Mouse (Mus musculus) left cerebral cortex, postnatal 10 days (tissue): Measurements from ENCODE around the gene Spin1. TPM values are rescaled to one million over a fixed set of nuclear protein-coding genes. Genes with fewer than 3 reads are reported as not detected.
A peak's percentile ranks its signal among the peaks of the same experiment; 100 is the strongest.
"Not testable (repeated sequence)": the region's sequence is repeated elsewhere in the genome, so short reads cannot be mapped to it uniquely, and the experiment has no call there.

Experiments
- DNase-seq, 2 experiments: peaks; one replicate each; pipeline ENCODE4 v3.0.0; 2021 to 2022; ENCODE audit warnings: low spot score in 2 of 2, mixed read lengths in 1 of 2; ENCODE audit errors: extremely low spot score in 1 of 2
- intact Hi-C: fragments of 180-260 bp; cut with DNase I; formaldehyde crosslinking; loops from one replicate; pipeline ENCODE4 v1.15.1; 2025
- total RNA-seq, 2 experiments: library from RNA; stranded (reverse); gene quantifications; 2 replicates each; pipeline ENCODE4 v1.2.3; 2021

Spin1 gene
- 100 to 1,000 TPM; 204 to 217 TPM for total RNA-seq

DNA sequence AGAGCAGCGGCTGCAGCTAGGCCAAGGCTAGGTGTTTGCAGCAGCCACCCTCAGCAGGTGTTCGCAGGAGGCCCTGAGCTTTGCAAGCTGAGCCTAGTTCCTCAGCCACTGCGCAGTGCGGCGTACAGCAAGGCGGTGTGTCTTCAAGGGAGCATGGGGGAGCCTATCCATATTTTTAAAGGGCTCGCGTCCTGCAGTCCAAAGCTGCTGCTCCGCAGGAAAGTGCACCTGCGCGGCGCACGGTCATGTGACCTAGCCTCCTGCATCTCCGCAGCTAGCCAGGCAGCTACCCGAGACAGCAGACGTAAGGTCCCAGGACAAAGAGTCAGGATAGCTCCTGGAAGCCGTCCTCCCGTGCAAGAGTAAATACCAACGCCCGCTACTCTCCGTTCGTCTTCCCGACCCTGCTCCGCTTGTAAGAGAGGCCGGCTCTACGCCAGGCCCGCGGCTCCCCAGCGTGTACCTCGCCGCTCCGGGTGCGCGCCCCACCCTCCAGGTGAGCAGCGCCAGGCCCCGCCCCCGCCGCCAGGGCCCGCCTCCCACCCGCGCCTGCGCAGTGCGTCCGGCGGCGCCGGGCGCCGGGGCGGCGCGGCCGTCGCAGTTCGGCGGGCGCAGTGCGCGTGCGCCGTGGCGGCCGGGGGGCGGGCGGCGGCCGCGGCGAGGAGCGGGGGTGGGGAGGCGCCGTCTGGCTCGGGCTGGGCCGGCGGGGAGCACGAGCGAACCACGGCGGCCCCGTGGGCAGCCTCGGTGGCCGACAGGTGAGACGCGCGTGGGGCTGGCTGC is at the start of gene Spin1:
TSS of gene Spin1 (plus strand) at position 648 of the 783 bp plus-strand sequence.
- peak; percentile 71 to 88 for DNase-seq
- intact Hi-C loops, result loop anchor here (5.0 to 10.0 kb wide), 3 partner anchors 72 to 314 kb away; partner anchors contain the start of gene Nxnl2

DNA sequence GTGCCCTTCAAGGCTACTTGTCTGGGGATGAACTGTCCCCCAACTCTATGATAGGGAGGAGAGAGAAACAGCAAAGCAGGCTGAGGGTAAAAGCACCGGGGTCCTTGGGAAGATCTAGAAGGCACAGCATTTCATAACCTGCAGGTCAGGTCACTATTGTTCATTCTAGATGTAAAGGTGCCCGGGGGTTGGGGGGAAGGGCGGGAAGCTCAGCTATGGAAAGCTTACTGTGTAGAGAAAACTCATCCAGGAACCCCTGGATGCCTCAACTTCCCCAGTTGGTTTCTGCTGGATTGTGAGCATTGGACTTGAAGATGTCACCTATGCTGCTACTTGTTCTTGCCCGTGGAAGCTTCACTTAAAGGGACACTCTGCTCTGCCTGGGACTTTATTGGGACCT is 49.7 kb upstream of the Spin1 start:
- intact Hi-C loops, result no loop called here
- no peak for DNase-seq

DNA sequence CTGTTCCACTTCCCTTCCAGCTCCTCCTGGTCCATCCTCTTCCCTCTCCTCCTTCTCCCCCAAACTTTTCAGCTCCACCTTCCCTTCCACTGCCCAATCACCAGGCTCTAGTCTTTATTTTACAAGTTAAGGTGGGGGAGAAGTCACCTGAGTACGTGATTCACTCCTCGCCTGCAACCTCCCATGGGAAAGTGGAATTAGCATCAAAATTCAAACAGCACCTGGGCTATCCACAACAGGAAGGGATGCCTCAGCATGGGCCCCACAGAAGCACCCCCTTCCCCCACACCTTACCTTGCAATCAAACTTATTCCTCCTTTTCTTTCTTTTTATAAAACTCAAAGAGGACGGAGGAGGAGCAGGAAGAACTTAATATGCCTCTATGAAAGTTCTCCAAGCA is 48.3 kb upstream of the Spin1 start:
- no peak for DNase-seq
- intact Hi-C loops, result no loop called here

DNA sequence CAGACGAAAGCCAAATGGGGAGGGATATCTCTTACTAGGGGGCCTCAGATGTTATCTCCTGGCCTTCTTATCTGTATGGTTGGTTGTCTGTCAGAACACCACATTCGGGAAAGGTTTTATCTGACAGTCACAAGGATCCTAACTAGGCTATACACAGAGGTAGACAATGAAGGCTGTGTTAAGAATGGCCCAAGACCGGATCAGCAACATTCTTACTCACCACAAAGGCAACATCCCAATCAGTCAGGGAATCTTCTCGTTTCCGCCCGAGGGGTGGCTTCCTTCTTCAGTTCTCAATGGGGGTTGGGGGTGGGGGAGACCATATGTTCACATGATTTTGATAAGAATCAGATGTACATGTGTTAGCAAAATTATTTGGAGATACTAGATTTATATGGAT is 37.7 kb upstream of the Spin1 start:
- DNase-seq, result no peak
- intact Hi-C loops, result no loop called here

DNA sequence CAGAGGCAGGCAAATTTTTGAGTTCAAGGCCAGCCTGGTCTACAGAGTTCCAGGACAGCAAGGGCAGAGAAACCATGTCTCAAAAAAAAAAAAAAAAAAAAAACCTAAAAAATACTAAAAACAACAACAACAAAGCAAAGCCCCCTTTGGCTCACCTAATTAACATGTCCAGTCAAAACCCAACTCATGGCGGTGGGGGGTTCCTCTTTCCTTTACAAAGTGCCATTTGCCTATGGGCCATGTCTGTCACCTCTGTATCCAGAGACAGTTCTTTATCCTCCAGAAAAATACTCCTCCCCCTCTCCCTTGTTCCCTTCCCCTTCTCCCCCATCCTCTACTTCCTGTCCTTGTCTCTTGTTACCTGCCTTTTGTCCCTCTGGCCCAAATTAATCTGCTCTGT is 37.0 kb upstream of the Spin1 start:
- no peak for DNase-seq
- intact Hi-C loops, result no loop called here

DNA sequence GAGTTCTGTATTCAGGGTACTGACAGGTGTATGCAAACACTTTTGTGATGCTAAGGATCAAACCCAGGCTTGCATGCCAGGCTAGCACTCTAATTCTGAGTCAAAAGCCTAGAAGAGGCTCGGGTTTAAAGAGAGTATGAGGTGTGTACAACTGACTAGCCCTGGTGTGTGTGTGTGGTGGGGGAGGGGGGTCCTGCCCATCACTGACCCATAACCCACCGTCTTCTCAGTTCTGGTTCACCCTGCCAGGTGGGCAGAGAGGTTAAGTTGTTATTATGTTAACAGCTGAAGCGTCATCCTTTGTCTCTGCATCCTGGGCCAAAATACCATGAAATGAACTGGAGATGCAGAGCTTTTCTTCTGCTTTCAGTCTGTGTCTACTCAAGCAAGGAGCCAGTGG is 36.3 kb upstream of the Spin1 start:
- intact Hi-C loops, result no loop called here
- DNase-seq, result no peak

DNA sequence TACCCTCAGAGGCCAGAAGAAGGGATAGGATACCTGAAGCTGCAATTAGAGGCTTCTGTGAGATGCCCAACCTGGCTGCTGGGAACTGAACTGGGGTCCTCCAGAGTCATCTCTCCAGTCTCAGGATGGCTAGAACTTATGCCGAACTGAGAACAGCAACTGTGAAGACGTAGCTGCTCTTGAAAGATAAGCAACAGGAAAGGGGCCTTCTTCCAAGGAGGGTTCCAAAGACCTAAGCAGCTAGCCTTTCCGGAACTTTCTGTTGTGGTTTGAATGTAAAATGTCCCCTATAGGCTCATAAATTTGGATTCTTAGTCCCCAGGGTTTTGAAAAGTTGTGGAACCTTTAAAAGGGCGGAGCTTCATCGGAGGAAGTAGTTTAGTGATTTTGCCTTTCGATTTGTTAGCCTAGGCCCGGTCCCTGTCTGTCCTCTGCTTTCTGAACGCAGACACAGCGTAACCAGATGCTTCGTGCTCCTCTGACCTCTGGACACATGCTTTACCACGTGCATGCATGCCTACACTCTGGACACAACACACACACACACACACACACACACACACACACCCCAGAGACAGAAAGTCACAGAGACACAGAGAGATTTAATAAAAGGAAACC is 29.5 kb upstream of the Spin1 start:
- DNase-seq, result no peak
- intact Hi-C loops, result no loop called here

DNA sequence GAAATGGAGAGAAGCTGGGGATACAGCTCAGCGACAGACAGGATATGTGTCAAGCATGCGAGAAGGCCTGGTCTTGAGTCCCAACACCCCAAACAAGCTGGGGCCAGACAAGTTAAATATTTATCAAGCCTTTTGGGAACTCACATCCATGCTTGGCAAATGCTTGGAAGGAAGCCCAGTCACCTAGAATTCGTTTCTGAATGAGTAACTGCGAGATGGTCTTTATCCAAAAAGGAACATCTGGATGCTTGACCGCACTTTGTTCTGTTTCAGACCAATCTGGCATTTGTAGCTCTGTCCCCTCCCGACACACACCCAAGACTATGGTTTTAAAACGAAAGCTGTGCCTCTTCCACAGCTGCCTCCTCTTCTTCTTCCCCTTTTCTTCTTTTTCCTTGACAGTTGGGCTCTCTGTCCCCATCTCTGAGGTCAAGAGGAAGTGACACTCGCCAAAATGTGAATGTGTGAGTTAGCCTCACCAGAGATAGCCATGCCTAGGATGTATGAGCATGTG is 28.9 kb upstream of the Spin1 start:
- intact Hi-C loops, result no loop called here
- DNase-seq, result no peak

DNA sequence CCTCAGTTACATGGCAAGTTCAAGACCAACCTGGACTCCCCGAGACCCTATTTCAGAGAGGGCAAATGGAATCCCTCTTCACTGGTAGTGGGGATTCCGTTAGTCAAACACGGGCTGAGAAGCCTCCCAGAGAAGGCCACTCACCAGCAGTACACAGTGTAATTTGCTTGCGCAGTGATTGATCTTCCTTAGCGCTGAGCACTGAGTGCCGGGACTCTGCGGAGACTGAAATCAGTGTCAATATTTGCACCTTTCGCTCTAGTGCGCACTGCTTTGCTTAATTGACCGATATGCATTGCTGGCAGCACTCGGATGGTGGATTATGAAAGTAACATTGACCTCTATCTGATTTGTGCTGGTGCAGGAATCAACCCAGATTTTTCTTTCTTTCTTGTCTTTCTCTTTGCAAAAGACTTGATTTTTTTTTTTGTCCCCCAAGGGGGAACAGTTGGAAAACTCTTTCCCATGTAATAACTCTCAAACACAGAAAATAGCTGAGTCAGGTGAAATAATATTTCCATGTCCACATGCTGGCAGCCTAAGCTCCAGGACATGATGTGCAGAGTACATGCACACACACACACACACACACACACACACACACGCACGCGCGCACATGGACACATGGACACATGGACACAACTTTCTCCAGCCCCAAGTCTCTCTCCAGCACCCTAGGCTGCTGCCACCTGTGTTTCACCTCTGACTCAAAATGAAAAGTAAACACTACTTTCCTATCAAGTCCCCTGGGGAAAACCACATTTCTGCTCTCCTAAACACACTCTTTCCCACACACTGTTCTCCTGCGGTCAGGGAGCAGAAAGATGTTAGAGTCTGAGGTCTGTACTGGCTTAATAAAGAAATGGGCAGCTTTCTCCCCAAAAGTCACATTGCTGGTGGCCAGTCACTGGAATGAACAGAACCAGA is 27.5 kb upstream of the Spin1 start:
- intact Hi-C loops, result no loop called here

DNA sequence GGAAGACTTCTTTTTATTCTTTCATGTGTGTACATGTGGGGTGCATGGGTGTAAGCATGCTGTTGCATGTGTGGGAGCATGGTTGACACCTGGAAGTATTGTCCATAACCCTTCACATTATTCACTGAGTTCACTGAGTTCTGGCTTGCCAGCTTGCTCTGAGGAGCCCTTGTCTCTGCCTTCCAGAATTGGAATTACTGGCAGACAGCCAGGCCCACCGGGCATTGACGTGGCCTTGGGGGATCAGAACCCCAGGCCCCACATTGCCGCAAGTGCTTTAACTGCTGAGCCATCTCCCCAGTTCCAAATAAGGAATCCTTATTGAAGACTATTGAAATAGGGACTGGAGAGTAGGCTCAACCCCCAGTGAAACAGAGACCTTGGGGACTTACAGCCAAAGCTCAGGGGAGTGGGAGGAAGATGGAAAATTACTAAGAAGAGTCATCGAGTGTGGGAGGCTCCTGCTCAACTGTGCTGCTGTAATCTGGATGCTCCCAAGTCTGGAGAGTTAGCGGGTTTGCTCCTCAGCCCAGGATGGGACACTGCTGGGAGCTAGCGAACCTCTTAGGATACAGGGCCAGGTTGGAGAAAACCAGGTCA is 26.5 kb upstream of the Spin1 start:
- DNase-seq, result peak in 1 of 2 experiments; percentile 33

More for the DNA sequence above, 27.5 kb upstream of the Spin1 start:
- no peak for DNase-seq

DNA sequence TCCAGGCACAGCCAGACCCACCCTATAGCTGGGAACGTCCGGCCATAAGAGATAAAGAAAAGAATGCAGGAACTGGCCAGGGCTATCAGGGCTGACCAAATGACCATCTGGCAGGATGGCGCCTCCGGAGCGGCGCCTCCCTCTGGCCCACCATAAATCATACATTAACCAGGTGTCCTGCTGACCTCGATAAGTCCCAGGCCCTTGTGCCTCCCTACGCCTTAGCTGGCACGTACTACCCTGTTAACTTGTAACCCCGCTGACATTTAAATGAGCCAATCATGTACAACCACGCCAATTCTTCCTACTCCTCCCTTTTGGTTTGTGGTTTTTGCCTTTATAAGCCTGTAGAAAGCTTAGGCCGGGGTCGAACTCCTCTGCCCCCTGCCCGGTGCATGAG is 24.5 kb upstream of the Spin1 start:
- DNase-seq, intact Hi-C loops: not testable (repeated sequence)

More for the DNA sequence above, 26.5 kb upstream of the Spin1 start:
- intact Hi-C loops, result no loop called here

DNA sequence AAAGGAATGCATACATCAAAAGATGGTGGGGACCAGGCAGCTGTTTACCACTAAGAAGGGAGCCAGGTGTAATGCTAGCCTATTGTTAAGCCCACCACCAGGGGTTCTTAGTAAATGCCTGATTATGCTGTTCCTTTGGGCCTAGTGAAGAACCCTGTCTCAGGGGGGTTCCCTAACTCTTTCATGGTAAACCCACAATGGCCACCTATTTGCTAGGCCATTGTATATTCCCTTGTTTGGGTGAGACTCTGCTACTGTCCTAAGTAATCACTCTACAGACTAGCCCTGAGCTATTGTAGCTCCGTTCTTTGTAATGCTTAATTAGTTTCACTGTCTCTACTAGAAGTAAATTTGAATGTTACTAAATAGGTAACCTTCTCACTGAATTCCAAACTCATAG is 22.1 kb upstream of the Spin1 start:
- DNase-seq, intact Hi-C loops: not testable (repeated sequence)

DNA sequence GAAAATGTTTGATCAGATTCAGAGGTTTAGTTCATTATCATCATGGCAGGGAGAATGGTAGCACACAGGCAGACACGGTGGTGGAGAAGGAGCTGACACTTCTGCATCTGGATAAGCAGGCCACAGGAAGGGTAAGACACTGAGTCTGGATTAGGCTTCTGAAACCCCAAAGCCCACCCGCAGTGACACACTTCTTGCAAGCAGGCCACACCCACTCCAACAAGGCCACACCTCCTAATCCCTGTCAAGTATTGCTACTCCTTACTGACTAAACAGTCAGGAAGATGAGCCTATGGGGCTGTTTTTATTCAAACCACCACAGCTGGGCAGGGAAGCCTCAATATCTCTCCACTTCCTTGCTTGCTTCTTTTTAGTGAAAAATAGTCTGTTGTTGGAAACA is 19.9 kb upstream of the Spin1 start:
- intact Hi-C loops, result no loop called here
- DNase-seq, result no peak

DNA sequence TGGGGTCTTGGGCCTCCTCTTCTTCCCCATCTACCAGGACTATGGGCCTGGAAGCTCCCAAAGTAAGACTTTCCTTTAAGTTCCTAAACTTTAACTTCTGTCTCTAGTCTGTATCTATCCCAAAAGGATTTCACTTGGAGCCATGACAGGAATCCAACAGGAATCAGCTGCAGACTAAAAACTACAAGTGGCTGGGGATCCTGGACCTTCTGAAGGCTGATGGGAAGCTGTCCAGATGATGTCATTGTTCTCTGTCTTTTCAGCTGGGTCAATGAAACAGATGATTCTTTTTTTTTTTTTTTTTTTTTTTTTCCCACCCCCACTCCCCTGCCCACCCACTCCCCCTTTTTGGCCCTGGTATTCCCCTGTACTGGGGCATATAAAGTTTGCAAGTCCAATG is 16.4 kb upstream of the Spin1 start:
- DNase-seq, result no peak

DNA sequence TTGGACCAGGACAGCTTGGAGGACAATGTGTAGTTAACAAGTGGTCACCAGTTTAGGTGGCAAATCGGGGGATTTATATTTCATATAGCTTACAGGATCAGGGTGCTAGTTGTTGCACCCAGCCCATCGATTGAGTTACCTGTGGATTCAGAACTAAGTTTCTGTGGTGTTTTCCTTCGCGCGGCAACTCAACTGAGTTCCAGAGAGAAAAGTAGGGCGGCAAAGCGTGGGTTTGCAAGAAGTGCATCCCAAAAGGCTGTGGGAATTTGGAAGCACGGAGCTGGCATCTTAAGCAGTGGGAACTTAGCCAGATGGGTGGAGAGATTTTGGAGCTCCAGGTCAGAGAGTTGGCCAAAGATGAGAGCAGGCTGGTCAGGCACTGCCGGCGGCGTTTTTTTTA is 14.7 kb upstream of the Spin1 start:
- DNase-seq, result no peak

More for the DNA sequence above, 16.4 kb upstream of the Spin1 start:
- intact Hi-C loops, result no loop called here

DNA sequence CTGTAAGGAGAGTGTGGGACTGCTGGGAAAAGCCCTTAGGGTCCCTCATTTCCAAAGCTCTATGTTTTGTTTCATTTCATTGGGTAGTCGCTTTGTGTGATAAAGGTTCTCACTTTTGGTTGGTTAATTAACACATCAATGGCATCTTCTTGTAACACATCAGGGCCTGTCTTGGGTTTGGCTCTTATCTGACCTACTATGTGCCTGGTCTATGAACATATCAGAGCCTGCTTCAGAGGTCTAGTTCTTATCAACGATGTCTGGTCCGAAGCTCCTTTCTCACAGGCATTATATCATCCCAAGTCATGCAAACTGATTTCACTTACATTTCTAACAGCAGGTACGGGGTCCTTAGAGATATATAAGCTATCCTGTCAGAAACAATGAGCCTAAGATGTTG is 13.4 kb upstream of the Spin1 start:
- no peak for DNase-seq
- intact Hi-C loops, result no loop called here

More for the DNA sequence above, 14.7 kb upstream of the Spin1 start:
- intact Hi-C loops, result no loop called here

DNA sequence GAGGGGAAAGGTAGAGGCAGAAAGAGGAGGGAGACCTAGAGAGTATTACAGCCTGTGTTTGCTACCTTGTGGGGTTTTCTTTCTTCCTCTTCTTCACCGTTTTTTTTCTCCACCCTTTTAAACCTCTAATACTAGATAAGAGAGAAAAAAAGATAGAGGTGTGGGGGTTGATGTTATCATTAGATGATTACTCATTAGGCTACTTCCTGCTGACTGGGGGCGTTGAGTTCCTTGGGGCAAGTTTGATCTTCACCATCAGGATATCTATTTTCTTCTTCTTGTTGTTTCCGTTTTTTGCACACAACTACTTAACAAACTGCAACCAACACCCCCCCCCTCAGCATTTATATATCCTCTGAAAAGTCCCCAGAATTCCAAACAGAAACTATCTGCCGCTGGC is 12.5 kb upstream of the Spin1 start:
- intact Hi-C loops, result no loop called here
- DNase-seq, result no peak

DNA sequence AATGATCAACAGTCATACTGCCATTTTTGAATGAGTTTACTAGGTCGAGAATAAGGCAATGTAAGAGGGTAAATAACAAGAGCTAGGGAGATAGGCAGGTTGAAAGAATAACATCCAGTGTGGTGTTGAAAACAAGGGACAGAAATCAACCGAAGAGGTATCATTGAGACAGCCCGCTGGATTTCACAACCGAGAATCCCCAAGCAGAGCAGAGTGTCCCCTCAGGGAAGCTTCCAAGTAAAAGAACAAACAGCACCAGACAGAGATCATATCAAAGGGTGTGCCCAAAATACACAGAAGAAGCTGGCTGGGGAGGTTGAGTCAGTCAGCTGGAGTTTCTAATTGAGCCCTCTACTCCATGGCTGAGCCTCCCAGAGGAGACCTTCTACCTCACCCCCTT is 11.6 kb upstream of the Spin1 start:
- no peak for DNase-seq
- intact Hi-C loops, result no loop called here

DNA sequence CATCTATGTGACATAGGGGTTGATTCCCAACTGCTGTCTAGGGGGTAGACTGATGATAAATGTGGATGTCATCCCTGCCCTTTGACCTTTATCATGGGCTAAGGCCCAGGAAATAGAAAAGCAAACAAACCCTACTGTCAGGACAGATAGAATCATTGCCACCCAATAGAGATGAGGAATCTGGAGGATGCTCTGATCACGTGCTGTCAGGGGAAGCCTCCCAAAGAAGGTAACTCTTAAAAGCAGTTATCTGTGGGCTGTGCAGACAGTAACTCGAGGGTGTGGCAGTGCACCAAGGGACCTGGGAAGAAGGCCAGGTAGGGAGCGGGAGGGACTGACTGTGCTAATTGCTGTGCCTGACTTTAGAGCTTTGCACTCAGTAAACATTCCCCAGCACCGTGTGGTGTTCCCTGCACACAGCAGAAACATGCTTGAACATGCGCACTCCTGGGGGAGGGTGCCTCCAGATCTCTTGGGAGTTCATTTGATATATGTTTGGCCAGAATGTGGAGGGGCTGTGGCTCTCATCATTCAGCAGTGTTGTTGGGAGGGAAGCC is 10.5 kb upstream of the Spin1 start:
- DNase-seq, result no peak
- intact Hi-C loops, result no loop called here
